Mouse (Mus musculus) induced T-regulatory cell, adult 2 months (primary cell): ENCODE results near the gene Tcta.
"Not testable (repeated sequence)": the region's sequence is repeated elsewhere in the genome, so short reads cannot be mapped to it uniquely, and the experiment has no call there.

Experiments
- DNase-seq: peaks from one replicate; pipeline ENCODE4 v3.0.0-alpha.2; 2012; ENCODE audit warnings: low read depth

The Tcta gene

DNA sequence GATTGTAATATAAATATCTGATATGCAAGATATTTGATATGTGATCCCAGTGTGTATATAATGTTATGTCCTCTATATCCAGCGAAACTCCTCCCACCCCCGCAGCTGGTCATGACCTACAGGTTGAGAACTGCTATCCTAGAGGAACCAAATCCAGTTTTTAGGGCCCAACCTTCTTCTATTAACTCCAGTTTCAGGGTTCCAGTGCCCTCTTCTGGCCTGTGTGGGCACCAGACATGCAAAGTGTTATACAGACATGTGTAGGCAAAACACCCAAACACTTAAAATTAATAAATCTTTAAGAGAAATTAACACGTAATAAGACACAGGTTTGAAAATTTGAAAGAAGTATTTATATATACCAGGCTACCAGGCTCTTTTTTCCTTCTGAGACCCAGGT is 11.6 kb upstream of the Tcta start:
- peak; percentile 37 for DNase-seq

- DNase-seq: no peak
These were observed 2.2 kb upstream of the Tcta start for GRCm38 (mm10) chr9:108308141-108308540.

DNA sequence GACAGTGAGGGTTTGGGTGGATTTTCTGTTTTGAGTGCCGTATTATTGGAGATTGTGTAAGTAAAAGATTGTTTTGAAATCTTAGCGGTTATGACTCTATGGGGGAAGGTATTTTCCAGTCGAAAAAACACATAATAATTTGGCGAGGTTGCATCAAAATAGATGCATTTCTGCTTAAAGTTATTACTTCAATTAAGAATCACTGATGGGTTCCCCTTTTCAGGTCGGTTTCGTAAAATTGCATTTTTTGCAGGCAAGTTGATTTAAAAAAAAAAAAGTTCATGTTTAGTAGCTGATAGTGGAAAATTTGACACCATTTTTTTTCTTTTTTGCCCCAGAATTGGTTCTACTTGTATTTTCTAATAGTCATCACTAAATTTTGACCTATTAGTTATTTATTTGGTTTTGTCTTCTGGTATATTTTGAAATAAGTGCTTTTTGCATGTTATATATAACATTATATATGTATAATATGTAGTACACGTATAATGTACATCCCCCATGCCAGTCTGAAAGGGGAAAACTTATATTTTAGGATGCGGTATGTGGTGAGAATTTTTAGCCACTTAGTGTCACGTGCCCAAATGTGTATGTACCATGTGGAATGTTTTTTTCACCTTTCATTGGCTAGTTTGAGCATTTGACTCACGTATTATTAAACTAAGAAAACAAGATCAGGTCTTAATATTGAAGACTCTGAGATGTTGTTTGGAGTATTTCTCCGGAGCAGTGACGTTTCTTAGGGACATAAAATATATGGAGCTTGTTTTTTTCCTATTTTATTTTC is 1.3 kb upstream of the Tcta start:
- DNase-seq: peak; percentile 69

DNA sequence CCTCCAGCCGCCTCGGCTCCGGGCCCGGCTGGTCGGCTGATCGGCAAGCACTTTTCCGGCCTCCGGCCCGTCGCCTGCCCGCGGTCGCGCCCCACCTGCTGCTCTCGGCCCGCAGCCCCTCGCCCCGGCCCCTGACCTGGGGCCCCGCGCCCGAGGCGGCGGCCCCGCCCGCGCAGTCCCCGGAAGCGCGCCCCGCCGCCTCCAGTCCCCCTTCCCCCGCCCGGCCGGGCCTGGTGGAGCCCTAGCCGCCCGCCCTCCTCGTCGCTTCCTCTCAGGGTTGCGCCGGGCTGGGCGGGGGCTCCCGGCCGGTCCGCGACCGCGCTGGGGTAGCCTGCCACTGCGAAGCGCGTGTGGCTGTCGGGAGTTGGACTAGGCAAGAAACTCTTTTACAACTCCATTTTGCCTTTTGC is 616 bp upstream of the Tcta start:
- peak; percentile 91 for DNase-seq

GRCm38 (mm10) chr9:108305170-108305569 is 790 bp downstream of the Tcta start:
- DNase-seq: peak; percentile 28

- no peak for DNase-seq
These were observed 1.2 kb downstream of the Tcta start for GRCm38 (mm10) chr9:108304716-108305115.

DNA sequence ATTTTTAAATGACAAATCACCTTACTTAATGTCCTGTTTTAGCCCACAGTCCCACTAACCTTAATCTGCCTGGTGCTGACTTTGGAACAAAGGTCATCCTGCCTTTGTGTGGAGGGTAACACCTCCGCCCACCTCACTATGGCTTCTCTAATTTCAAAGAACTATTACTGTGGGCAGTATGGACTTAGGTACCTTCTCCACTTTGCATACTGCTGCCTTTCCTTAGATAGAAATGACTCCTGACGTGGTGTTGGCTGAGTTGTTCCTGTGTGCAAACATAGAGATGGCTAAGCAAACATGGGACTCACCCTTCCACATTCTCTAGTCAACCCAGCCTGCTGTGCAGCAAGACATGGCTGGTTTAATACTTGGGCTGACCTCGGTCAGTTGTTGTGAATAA is 4.1 kb downstream of the Tcta start:
- no peak for DNase-seq

DNA sequence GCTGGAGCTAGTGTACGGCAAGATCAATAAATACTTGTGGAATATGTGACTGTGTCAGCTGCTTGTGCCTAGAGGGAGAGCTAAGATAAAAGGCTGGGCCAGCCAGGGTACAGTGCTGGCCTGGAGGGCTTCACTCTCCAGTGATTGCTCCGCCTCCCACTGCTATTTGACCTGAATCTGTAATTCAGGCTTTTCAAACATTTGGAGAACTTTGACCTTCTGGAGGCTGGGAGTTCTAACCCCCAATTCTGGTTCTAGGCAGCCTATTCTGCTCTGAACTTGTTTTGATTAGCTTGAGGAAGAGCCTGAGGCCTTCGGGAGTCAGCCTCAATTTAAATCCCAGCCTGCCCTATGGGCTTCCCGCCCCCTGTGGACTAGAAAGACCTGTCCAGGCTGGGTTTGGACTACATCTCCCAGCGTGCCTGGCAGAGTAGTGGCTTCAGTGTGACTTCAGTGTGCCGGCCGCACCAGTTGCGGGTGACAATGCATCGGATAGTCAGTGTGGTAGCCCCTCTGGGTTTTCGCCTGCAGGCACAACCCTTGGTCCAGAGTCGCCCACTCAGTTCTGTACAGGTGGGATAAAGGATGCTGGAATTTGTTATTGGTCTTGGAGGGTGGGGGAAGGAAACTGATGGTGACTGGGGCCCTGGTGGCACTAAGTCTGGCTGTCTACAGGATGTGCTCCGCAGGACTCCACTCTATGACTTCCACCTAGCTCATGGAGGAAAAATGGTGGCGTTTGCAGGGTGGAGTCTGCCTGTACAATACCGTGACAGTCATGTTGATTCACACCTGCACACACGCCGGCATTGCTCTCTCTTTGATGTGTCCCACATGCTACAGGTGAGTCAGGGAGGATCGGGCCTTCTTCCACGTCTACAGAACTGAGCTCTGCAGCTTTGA is 9.3 kb downstream of the Tcta start, which contains the start of gene Amt:
Gene Amt, plus strand, starts transcription at position 401 of the 903 bp plus-strand sequence.
- no peak for DNase-seq

DNA sequence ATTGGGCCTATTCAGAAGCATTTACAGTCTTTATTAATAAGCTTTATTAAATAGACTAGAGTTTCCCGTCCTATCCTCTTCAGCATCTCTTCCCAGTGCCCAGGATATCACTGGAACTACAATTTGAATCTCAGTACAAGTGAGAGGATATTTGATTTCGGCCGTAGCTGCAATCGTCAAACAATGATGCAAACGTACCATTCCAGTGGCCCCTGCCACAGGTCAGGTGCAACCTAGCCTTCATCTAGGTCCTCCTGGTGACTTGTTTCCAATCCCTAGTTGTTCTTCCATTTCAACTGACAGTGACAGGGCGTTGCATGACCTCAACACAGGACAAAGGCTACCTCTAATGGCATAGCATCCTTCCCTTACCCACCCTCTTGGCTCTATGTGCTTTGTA is 15.2 kb downstream of the Tcta start:
- DNase-seq: no peak

DNA sequence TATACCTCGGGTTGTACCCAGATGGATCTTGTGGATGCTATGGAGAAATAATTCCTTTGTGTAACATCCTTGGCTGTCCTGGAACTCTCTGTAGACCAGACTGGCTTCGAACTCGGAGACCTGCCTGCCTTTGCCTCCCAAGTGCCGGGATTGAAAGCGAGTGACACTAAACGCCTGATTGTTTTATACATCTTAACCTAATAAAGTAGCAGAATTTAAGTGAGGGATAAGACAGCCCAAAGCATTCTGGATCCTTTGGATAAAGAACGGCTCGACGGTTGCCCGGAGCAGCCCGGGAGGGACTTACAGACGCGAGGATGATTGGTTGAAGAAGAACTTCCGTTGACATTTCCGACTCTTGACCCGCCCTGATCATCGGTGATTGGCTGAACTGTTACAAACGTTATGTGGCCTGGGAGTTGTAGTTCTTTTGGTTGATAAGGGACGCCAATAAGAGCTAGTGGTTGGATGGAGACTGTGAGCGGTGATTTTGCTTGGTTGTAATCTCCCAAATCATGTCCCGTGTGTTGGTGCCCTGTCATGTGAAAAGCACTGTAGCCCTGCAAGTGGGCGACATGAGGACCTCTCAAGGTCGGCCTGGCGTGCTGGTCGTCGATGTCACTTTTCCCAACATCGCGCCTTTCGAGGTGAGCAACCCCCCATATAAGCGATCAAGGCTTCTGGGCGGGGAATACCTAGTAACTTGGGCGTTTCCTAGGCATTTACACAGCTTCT is 15.8 kb downstream of the Tcta start, which contains the start of gene Nicn1:
Gene Nicn1, plus strand, starts transcription at position 414 of the 735 bp plus-strand sequence.
- peak; percentile 97 for DNase-seq

DNA sequence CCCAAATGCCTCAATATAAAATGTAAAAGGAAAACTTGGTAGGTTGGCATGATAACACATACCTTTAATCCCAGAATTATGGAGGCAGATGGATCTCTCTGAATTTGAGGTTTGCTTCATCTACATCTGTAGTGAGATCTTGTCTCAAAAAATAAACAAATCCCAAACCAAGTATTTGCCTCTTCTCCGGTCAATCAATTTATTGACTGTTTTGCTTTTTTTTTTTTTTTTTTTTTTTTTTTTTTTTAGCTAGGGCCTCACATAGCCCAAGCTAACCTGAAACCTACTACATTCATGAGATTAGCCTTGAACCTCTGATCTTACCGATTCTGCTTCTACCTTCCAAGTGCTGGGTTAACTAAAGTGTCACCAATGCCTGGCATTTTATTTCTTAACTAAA is 16.6 kb downstream of the Tcta start:
- no peak for DNase-seq

- DNase-seq: not testable (repeated sequence)
These were observed 18.3 kb downstream of the Tcta start for GRCm38 (mm10) chr9:108287526-108288238.

- DNase-seq: peak; percentile 89
These were observed 21.6 kb downstream of the Tcta start for GRCm38 (mm10) chr9:108284410-108284809.

DNA sequence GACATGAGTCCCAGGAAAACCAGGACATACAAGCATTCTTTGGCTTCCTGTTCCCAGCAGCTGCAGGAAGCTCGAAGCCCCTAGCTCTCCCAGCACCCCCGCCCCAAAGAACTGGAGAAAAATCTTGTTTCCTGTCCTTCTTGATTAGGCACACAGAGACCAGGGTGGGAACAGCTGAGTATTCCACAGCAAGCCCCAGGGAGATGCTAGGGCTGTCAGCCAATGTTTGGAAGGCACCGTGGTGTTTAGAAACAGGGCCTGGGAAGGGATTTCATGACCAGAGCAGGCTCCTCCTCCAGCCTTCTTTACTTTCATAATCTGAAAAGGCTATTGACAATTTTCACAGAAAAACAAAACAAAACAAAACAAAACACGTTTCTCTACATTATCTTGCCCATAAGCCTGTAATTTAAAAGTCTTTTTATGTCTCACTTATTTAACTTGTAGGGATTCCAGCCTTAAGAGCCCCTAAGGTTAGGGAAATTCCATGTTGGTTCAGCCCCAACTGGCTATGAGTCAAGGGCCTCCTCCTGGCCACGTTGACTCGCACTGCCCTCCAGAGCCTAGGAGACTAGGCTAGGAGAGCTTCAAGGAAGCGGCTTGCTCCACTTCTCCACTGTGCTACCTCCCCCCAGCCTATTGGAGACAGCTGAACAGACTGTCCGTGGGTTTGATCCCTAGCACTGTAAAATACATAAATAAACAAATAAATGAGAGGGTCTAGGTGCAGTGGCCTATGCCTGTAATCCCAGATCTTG is 25.7 kb downstream of the Tcta start:
- no peak for DNase-seq

- DNase-seq: peak; percentile 73
These were observed 27.1 kb downstream of the Tcta start for GRCm38 (mm10) chr9:108278697-108279450.

DNA sequence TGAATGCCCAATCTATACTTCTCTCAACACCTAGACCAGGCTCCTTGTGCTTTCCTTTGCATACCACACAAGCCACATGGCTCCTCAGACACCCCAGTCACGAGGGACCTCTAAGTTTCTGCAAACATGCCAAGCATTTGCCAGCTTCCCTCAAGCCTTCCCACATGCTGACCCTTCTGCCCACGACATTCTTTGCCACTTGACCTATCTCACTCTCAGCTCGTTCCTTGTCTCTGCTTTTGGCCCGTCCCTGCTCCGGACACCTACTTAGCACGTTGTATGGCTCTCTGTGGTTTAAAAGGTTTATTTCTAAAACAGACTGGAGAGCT is 30.7 kb downstream of the Tcta start:
- no peak for DNase-seq

GRCm38 (mm10) chr9:108274476-108275330 is 31.3 kb downstream of the Tcta start:
- no peak for DNase-seq

GRCm38 (mm10) chr9:108273485-108273884 is 32.5 kb downstream of the Tcta start:
- no peak for DNase-seq

DNA sequence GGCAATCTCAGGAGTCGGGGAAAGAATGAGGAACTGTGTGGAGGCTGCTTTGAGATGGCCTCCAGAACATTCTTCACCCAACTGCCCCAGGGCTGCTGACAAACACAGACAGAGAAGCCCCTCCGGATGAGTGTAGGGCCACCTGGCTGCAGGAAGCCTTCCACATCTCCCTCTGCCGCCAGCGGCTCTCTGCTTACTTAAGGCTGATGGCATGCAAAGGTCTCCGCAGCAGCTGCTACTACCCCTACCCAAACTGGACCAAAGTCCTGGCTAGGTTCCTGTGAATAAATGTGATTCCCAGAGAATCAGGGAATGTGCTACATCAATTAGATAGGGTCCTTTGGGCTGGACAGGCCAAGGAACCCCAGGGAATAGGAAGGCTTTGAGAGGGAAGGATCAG is 33.3 kb downstream of the Tcta start:
- DNase-seq: no peak
